Mouse (Mus musculus) neural tube, embryonic 11.5 days (tissue): Measurements from ENCODE around the gene Zfp993. TPM values are rescaled to one million over a fixed set of nuclear protein-coding genes. Genes with fewer than 3 reads are reported as not detected.
A peak's percentile ranks its signal among the peaks of the same experiment; 100 is the strongest.
"Not testable (repeated sequence)": the region's sequence is repeated elsewhere in the genome, so short reads cannot be mapped to it uniquely, and the experiment has no call there.

Experiments
- ATAC-seq: fragments of 200-750 bp; cut with Nextera tagmentation; 2 replicates; pipeline ENCODE4 v1.8.0; 2017; ENCODE audit warnings: moderate number of reproducible peaks, mild to moderate bottlenecking, moderate TSS enrichment, moderate library complexity; ENCODE audit not compliant: insufficient read depth, low FRiP score, low TSS enrichment
- DNase-seq: peaks from one replicate; pipeline ENCODE4 v3.0.0-alpha.2; 2015; ENCODE audit warnings: low spot score
- H3K27ac ChIP-seq: fragments of 300-500 bp; sonication (generic); 2 replicates; pipeline ENCODE4 v1.5.1; 2014; ENCODE audit warnings: low read depth, mild to moderate bottlenecking, low read length
- H3K27me3 ChIP-seq: fragments of 300-500 bp; sonication (generic); 2 replicates; pipeline ENCODE4 v1.6.1; 2014; ENCODE audit warnings: mild to moderate bottlenecking, low read length, mixed read lengths; ENCODE audit not compliant: control insufficient read depth, insufficient read depth
- H3K36me3 ChIP-seq: fragments of 300-500 bp; sonication (generic); 2 replicates; pipeline ENCODE4 v1.6.1; 2014; ENCODE audit warnings: mild to moderate bottlenecking, low read length, moderate library complexity, mixed read lengths; ENCODE audit not compliant: control insufficient read depth, insufficient read depth
- H3K4me1 ChIP-seq: fragments of 300-500 bp; sonication (generic); 2 replicates; pipeline ENCODE4 v1.6.1; 2014; ENCODE audit warnings: low read length, mixed read lengths; ENCODE audit not compliant: control insufficient read depth, insufficient read depth
- H3K4me2 ChIP-seq: fragments of 300-500 bp; sonication (generic); 2 replicates; pipeline ENCODE4 v1.6.1; 2014; ENCODE audit warnings: low read depth, mild to moderate bottlenecking, moderate library complexity
- H3K4me3 ChIP-seq: fragments of 300-500 bp; sonication (generic); 2 replicates; pipeline ENCODE4 v1.5.1; 2014; ENCODE audit warnings: low read depth, low read length
- H3K9ac ChIP-seq: fragments of 300-500 bp; sonication (generic); 2 replicates; pipeline ENCODE4 v1.6.1; 2014; ENCODE audit warnings: mild to moderate bottlenecking, low read length
- H3K9me3 ChIP-seq: fragments of 300-500 bp; sonication (generic); 2 replicates; pipeline ENCODE4 v1.6.1; 2016; ENCODE audit warnings: low read length; ENCODE audit not compliant: control insufficient read depth
- WGBS: fragments of 180-500 bp; shearing (Covaris S2); extraction: QIAGEN DNeasy Blood & Tissue Kit; methylation state at CpG from one replicate; pipeline ENCODE4 v1.1.7; 2014; 5-methylcytosine and 5-hydroxymethylcytosine counted together
- polyA plus RNA-seq: library from polyadenylated mRNA; unstranded; fragments of >200 nt; fragmentation: Nextera tagmentation; extraction: Ambion mirVana; gene quantifications from 2 replicates; pipeline ENCODE4 v1.2.1, GENCODE M21; 2014

Zfp993 gene
- 2.0 and 5.1 TPM in 2 replicates for polyA plus RNA-seq

GRCm38 (mm10) chr4:146610774-146611400, at the start of gene Zfp993:
Zfp993 (plus strand) TSS chr4:146610961.
- H3K27me3 ChIP-seq, H3K27ac ChIP-seq, ATAC-seq, H3K4me2 ChIP-seq, DNase-seq, H3K36me3 ChIP-seq, H3K9ac ChIP-seq, H3K9me3 ChIP-seq, H3K4me1 ChIP-seq, H3K4me3 ChIP-seq: not testable (repeated sequence)
- WGBS, result no CpG with 5 or more reads among the region's 14 CpGs

- not testable (repeated sequence) for H3K9me3 ChIP-seq, H3K36me3 ChIP-seq, DNase-seq, H3K27me3 ChIP-seq, H3K4me2 ChIP-seq, H3K27ac ChIP-seq, H3K9ac ChIP-seq, H3K4me1 ChIP-seq, H3K4me3 ChIP-seq
- WGBS, result no CpG with 5 or more reads among the region's 111 CpGs
- peak; percentile 93 for ATAC-seq
Observed at GRCm38 (mm10) chr4:146579905-146580873, 30.6 kb upstream of the Zfp993 start.

GRCm38 (mm10) chr4:146603578-146604399, 7.0 kb upstream of the Zfp993 start:
- not testable (repeated sequence) for H3K9me3 ChIP-seq, H3K9ac ChIP-seq, H3K4me1 ChIP-seq, H3K27me3 ChIP-seq, H3K36me3 ChIP-seq, H3K27ac ChIP-seq
- peak; percentile 10 for DNase-seq
- 5% methylated on average over 26 of the region's 53 CpGs for WGBS
- Histone ChIP-seq H3K4me3 (0 out of 2 replicates have a peak overlapping the region, but pooled peaks have one; percentile 18), H3K4me2 (0 out of 2 replicates have a peak overlapping the region, but pooled peaks have one; percentile 30)
- ATAC-seq, result peak; percentile 90

- H3K36me3 ChIP-seq, H3K9ac ChIP-seq, H3K27ac ChIP-seq, H3K4me3 ChIP-seq, ATAC-seq, H3K4me2 ChIP-seq, H3K27me3 ChIP-seq, DNase-seq, H3K9me3 ChIP-seq, H3K4me1 ChIP-seq: not testable (repeated sequence)
- WGBS, result no CpG with 5 or more reads among the region's 4 CpGs
Observed at GRCm38 (mm10) chr4:146644367-146644766, 33.6 kb downstream of the Zfp993 start.

GRCm38 (mm10) chr4:146649641-146650040, 38.9 kb downstream of the Zfp993 start:
- not testable (repeated sequence) for H3K4me1 ChIP-seq, H3K9ac ChIP-seq, H3K9me3 ChIP-seq, H3K27me3 ChIP-seq, H3K4me2 ChIP-seq, H3K27ac ChIP-seq, DNase-seq, H3K4me3 ChIP-seq, H3K36me3 ChIP-seq
- WGBS, result no CpG with 5 or more reads among the region's 2 CpGs
- ATAC-seq, result 0 out of 2 replicates have a peak, but pooled peaks have one; percentile 20

- ATAC-seq, result peak; percentile 37; the same call in 1 of the 2 replicates
Observed at GRCm38 (mm10) chr4:146650115-146650514, 39.4 kb downstream of the Zfp993 start.

GRCm38 (mm10) chr4:146650639-146651038, 39.9 kb downstream of the Zfp993 start:
- WGBS, result 92% methylated on average over 1 of the region's 5 CpGs
- H3K4me3 ChIP-seq, H3K27me3 ChIP-seq, ATAC-seq, H3K9ac ChIP-seq, H3K9me3 ChIP-seq, H3K27ac ChIP-seq, H3K4me1 ChIP-seq, DNase-seq, H3K36me3 ChIP-seq, H3K4me2 ChIP-seq: not testable (repeated sequence)

More at GRCm38 (mm10) chr4:146650115-146650514, 39.4 kb downstream of the Zfp993 start:
- not testable (repeated sequence) for H3K27ac ChIP-seq, H3K4me2 ChIP-seq, H3K4me3 ChIP-seq, DNase-seq, H3K36me3 ChIP-seq, H3K27me3 ChIP-seq, H3K9me3 ChIP-seq, H3K9ac ChIP-seq, H3K4me1 ChIP-seq
- 100% methylated on average over 1 of the region's 4 CpGs for whole genome bisulfite sequencing
